Mouse (Mus musculus) skeletal muscle tissue, adult 2 months (tissue): Measurements from ENCODE around the gene Olfr51.
"Not testable (repeated sequence)": the region's sequence is repeated elsewhere in the genome, so short reads cannot be mapped to it uniquely, and the experiment has no call there.

Experiments
- DNase-seq: peaks from one replicate; pipeline ENCODE4 v3.0.0-alpha.2; 2012; ENCODE audit warnings: low read depth, low spot score

Olfr51 gene

GRCm38 (mm10) chr11:51003296-51003695 is at the start of gene Olfr51:
Olfr51 (plus strand) TSS chr11:51003596.
- no peak for DNase-seq

GRCm38 (mm10) chr11:50953665-50954064 is 49.7 kb upstream of the Olfr51 start, which contains the start of gene Prop1:
Prop1 (minus strand) TSS chr11:50953765.
- DNase-seq, result no peak

GRCm38 (mm10) chr11:50964886-50965285 is 38.5 kb upstream of the Olfr51 start:
- DNase-seq, result peak; percentile 36

GRCm38 (mm10) chr11:50966230-50966629 is 37.2 kb upstream of the Olfr51 start, which contains the start of gene Olfr1378:
Olfr1378 (plus strand) TSS chr11:50966530.
- no peak for DNase-seq

GRCm38 (mm10) chr11:50977216-50977615 is 26.2 kb upstream of the Olfr51 start:
- DNase-seq, result no peak

- DNase-seq, result no peak
These were observed 21.7 kb upstream of the Olfr51 start, which contains the start of gene Olfr1377 for GRCm38 (mm10) chr11:50981667-50982066. Olfr1377 (plus strand) TSS chr11:50981967.

- no peak for DNase-seq
These were observed 8.4 kb downstream of the Olfr51 start for GRCm38 (mm10) chr11:51011821-51012220.

- no peak for DNase-seq
These were observed 10.5 kb downstream of the Olfr51 start, which contains the start of gene Olfr54 for GRCm38 (mm10) chr11:51013936-51014335. Olfr54 (plus strand) TSS chr11:51014236.

GRCm38 (mm10) chr11:51016341-51016740 is 12.9 kb downstream of the Olfr51 start:
- no peak for DNase-seq

GRCm38 (mm10) chr11:51026811-51027210 is 23.4 kb downstream of the Olfr51 start:
- not testable (repeated sequence) for DNase-seq

GRCm38 (mm10) chr11:51029381-51029780 is 26.0 kb downstream of the Olfr51 start:
- not testable (repeated sequence) for DNase-seq

- DNase-seq, result no peak
These were observed 26.8 kb downstream of the Olfr51 start for GRCm38 (mm10) chr11:51030225-51030624.

- DNase-seq, result peak; percentile 1
These were observed 29.5 kb downstream of the Olfr51 start for GRCm38 (mm10) chr11:51032851-51033250.

GRCm38 (mm10) chr11:51034141-51034540 is 30.7 kb downstream of the Olfr51 start:
- DNase-seq, result not testable (repeated sequence)

- DNase-seq, result no peak
These were observed 32.6 kb downstream of the Olfr51 start for GRCm38 (mm10) chr11:51035951-51036350.

GRCm38 (mm10) chr11:51044776-51045175 is 41.4 kb downstream of the Olfr51 start:
- DNase-seq, result not testable (repeated sequence)

GRCm38 (mm10) chr11:51047809-51048208 is 44.4 kb downstream of the Olfr51 start, which contains the start of gene Olfr1375:
Olfr1375 (plus strand) TSS chr11:51048109.
- DNase-seq, result not testable (repeated sequence)

GRCm38 (mm10) chr11:51051678-51052077 is 48.3 kb downstream of the Olfr51 start:
- no peak for DNase-seq

- no peak for DNase-seq
These were observed 49.8 kb downstream of the Olfr51 start for GRCm38 (mm10) chr11:51053230-51053629.

GRCm38 (mm10) chr11:51059151-51059571 is 55.8 kb downstream of the Olfr51 start, which contains the start of gene Zfp354a:
Zfp354a (plus strand) TSS chr11:51059257.
- DNase-seq, result peak; percentile 58
